Mouse (Mus musculus) 3T3-L1 (cell line): ENCODE measurements around the gene Prdm8.

Experiments used
- DNase-seq: peaks from one replicate; pipeline ENCODE4 v3.0.0-alpha.2; 2015; ENCODE audit warnings: low read depth, low spot score

The Prdm8 gene

DNA sequence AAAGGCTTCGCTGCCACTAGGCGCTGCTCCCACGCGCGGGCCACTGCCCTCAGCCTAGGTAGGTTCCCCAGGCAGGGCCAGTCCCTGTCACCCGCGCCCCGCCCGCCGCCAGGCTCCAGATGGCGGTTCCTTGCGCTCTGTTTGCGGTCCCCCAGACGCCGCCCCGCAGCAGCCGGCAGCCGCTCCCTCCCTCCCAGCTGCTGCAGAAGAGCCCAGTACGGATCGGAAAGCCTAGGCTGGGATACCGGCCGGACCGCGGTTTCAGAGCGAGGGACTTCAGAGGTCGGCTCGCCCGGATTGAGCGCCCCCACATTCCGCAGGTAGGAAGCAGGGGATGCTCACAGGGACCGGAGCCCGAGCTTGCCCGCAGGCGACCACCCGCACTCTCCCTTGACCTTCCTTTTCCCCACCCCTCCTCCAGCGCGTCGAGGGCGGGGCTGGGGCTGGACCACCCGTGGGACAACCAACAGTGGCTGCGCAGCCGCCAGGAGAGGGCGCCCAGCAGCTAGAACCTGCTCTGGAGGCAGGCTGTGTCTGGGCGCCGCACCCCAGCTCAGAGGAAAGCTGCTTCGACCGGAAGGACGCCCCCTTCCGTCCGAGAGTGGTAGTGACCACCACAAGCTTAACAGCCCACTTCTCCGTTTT lies at the start of gene Prdm8:
Prdm8 (plus strand) TSS at position 19 of the 645 bp plus-strand sequence.
- DNase-seq: no peak

DNA sequence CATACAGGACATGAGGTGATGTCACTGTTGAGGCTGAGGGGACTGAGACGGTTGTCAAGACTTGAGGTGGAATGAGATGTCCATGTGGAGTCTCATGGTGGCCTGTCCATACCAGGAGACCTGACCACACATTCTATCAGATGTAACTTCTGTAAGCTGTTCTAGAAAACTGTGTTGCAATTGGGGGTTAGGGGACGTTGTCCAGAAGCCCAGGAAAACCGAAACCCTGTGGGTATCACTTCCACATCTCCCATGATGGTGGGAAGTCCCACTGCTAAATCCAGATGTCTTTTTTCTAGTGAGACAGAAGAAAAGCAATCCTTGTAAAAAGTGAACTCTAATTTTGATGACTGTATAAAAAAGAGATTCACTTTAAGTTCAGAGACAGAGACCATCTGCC lies 39.9 kb upstream of the Prdm8 start:
- DNase-seq: no peak

DNA sequence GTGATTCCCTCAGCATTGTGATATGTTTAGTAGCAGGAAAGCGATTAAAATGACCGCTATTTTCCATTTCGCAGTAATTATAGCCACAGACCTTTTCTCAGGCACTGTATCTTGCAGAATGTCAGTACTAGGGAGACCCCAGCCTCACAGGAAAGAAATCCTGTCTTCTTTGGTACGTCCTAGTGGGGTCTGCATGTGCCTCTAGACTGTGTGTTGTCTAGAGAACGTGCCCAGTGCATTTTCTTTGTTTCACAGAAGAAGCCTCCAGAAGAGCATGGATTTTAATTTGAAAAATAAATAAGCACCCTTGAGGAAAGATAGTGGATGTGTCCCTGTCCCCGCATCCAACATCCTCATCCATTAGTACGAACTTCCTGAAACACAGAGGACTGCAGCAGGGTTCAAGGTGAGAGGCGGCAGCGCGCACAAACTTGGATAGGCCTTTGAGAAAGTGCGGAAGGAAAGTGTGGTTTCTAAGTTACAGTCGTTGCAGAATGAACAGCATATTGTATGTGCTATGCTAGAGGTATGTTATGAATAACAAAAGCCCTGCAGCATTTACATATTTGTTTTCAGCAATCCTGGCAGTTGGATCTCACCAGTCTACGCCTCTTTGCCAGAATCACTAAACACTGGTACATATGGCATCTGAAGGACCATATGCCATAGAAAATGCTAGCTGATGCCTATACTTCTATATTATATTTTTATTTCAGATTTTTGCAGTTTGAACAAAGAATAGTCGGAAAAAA lies 28.3 kb upstream of the Prdm8 start:
- no peak for DNase-seq

DNA sequence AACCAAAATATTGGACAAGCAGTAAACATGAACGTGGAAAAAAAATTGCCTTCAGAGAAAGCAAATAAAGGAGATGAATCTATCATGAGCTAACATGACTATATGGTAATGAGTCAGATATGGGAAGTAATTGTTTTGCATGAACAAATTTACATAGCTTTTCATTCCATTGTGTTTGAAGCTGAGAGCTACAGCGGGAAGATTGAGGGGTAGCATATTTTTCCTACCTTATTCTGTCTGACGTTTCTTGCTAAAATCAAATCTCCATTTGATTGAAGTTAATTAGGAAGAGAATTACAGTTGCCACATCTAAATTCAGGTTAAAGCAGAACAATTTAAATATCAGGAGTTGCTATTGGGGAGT lies 27.7 kb upstream of the Prdm8 start:
- no peak for DNase-seq

DNA sequence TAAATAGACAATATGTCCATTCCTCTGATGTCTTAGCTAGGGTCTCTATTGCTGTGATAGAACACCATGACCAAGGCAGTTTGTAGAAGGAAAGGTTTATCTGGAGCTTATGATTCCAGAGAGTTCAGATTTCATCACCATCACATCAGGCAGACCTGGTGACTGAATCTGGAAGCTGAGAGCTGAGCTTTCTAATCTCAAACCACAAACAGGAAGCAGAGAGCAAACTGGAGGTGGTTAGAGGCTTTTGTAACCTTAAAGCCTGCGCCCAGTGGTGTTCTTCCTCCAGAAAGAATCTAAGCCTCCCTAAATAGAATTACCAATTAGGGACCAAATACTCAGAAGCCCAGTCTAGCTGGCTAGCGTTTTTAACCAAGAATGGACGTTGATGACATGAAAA lies 20.1 kb upstream of the Prdm8 start:
- peak; percentile 3 for DNase-seq

DNA sequence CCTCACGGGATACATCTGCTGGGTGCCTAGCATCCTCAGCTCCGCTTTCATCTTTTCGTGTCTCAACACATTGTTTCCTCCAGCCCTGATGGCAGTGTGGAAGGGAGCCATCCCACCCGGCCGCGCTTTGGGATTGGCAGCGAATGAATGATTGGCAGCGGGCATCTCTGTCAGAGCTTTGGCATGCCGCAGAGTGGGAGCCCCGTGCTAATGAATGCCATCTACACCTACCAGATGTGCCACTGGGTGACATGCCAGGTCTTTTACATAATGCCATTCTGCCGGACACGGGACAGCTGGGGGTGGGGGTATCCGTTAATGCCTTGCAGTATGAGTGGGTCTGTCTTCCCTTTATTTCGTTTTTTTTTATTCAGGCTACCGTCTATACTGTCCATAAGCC lies 882 bp upstream of the Prdm8 start:
- DNase-seq: no peak

DNA sequence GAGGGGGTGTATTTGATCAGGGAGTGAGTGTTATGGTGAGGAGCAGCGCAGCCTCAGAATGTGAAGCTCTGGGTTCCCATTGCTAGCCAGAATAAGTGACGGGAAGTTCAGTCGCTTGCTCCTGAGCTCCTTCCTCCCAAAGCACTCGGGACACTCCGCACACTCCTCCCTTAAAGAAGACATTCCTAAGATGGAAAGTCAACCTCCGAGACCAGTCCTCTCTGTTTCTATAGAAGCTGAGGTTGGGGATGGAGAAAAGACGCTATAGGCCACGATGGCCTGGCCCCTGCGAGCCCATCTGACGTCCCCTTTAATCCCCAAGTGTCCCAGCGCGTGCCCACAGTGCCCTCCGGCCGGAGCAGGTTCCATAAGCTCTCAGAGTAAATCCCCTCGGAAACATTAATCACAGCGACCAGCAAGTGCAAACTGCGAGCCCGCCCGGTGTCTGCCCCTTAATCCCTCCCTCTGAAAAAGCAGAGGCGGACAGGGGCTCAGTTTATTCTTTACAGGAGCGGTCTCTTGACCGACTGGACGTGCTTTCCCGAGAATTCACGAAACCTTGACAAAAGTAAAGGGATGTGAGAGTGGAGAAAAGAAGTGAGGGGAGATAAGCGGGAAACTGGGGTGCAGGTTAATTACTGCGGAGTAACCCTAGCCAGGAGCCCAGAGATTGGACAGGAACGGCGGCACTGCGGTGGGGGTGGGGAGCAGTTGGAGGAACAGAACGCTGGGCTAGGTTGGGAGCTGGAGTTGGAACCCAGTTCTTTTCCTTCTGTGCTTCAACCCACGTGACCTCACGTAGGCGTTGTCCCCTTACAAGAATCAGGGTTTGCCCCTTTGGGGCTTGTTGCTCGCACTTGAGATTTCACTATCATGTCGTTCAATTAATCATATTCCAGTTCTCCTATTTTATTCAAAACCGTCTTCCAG lies 1.6 kb downstream of the Prdm8 start:
- DNase-seq: no peak

DNA sequence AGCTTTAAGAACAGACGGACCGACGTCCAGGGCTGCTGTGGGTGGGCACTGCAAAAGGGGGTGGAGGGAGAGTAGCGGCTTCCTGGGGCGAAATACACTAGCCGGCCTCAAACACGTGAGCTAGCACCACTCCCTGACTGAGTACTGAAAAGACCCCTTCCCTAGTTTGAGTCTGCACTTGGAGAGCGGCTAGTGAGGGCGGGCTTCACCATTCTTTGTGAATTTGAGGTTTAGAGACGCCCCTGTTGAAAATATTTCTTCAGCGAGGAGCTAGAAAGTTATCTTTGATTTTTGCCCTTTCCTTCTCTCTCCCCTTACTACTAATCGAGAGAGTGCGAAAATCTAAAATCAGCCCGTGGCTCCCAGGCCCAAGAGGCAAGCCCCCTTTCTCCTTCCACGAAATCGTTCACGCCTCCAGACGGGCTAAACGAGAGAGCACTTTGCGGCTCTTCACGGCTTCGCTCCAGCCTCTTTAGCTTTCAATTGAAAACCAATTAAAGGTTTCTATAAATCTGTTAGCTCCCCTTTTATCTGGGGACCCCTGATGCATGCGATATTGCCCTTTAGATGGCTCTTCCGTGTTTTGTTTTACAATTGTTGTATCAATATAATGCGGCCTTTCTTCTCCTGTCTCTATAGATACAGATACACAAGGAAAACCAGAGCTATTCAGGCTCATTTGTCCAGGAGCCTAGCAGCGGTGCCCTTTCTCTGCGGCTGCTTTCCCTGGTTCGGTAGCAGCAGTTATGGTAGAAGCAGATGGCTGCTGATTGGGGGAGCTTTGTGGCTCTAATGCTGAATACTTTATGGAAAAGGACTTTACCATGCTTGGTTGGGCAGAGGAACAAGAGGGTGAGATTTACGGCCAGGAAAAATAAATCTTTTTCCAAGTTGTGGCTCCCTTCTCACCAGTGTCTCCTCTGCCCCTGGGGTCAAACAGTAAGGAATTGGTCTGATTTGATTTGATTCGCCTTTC lies 2.7 kb downstream of the Prdm8 start:
- DNase-seq: no peak

DNA sequence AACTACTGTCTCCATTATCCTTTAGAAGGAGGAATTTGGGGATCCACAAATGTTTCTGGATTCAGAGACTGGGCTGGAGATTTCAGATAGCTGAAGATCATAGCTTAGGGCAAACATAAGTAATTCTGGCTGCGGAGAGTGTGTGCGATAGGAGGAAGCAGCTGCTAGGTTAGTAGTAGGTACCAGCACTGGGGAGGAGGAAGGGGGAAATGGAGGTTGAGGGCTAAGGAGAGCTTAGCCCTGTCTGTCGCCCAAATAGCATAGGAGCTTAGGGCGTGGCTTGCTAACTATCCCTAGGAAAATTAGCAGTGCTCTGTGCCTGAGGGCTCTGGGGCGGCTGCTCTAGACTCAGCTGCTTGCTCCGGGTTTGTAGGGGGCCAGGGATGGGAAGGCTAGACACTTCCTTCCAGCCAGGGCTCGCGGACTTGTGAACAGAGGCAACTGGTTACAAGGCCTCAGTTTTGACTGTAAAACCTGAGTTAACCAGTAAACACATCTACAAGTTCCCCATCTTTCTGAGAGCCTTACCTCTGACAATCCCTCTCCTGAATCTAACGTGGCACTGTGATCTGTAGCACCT lies 4.7 kb downstream of the Prdm8 start:
- DNase-seq: no peak

DNA sequence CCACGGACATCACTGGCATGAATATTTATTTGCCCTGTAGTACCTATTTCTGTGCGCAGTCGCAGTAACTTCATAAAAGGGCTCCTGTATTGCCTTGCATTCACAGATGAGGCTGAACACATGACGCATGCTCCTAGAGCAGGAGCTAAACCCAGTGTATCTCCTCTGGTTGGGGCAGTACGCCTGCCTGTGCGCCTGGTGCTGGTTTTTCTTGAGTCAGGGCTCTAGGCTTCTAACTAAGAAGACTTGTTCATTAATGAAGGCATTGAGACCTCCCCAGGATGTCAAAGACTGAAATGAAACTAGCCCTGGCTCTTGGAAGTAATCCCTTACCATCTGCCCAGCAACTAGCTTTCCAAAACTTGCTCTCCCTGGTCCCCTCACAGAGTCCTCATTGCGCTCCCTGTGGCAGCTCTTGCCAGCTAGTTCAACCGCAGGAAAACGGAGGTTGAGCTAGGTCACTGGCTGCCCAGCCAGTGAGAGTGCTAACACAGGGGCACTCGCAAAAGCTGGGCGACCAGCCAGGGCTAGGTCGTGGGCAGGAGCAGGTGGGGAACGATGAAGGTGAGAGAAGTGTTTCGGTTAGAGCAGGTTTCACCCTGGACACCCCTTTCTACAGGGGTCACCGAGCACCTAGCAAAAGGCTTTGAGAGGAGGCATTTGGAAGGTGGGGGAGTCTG lies 5.6 kb downstream of the Prdm8 start:
- DNase-seq: no peak

DNA sequence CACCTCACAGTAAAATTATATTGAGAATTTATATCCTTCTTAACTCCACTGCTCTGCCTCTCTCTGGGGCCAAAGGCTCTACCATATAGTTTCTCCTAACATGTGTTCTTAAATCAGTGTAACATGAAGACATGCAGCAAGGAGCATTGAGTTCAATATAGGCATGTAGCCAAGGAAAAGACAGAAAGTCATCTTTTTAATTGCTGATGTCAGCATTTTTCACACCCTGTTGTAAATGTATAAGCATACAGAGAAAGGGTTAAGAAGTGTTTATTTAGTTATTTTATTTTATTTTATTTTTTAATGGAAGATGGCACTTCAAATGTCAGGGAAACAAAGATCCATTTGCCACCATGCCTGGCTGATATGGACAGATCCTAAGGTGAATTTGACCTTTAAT lies 6.7 kb downstream of the Prdm8 start:
- DNase-seq: no peak

DNA sequence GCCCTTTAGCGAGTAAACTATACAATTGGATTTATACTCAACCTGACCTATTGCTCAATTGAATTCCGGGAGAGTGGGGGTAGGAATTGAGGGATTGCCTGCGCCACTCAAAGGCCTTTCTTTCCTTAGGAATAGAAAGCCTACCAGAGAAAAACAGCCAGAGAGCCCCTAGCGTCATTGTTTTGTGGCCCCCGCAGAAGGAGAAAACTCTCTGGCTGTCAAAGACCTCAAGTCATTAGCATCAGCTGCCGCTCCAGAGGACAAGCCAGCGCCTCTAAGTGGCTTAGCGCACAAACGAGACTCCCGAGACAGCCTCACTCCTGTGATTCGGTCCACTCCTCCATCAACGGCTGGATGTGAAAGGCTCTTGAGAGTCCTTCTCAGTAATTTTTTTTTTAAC lies 12.6 kb downstream of the Prdm8 start:
- DNase-seq: no peak

DNA sequence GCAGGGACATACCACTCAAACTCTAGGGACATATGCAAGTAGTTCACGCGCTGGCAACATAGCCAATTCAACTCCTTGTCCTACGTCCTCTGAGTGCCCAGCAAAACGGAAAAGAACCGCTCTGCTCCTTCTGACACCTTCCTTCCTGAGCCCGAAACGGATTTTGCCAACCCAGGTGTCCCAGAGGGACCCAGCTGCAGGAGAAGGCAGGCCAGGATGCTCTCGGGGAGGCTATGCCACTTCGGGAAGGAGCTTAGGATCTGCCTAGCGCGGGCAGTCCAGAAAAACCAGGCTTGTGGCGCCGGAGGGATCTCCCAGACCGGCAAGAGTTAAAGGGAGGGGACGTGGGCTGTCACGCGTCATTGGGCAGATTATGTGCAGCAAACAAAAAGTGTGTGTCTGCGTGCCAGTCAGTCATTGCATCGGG lies 13.5 kb downstream of the Prdm8 start:
- no peak for DNase-seq

DNA sequence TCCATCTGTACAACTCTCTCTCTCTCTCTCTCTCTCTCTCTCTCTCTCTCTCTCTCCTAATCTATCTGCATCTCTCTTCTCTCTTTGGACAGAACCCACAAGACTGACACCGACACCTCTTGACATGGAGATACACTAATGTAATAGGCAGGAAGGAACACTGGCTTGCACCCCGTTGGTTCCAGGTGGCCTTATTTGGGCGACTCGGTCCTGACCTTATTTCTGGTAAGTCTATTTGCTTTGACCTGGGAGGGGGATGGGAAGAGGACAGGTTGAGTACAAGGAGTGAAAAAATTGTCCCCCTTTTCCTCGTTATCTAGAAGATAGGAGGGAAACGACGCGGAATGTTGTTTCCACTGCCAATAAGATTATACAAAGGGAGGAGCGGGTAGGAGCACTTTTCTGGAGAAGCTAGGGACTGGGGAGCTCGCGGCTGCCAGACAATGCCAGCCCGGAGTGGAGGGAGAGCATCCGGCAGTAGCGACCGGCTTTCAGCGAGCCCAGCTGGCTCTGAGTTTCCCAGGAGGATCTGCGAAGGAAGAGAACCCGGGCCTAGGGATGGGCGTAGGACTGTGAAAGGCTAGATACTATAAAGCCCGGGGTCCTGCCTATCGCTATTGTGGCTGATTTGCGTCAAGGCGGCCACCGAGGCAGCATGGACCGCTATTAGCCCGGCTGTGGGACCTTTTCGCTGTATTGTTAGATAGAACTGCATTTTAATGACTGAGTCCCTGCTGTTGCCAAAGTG lies 14.1 kb downstream of the Prdm8 start:
- no peak for DNase-seq

DNA sequence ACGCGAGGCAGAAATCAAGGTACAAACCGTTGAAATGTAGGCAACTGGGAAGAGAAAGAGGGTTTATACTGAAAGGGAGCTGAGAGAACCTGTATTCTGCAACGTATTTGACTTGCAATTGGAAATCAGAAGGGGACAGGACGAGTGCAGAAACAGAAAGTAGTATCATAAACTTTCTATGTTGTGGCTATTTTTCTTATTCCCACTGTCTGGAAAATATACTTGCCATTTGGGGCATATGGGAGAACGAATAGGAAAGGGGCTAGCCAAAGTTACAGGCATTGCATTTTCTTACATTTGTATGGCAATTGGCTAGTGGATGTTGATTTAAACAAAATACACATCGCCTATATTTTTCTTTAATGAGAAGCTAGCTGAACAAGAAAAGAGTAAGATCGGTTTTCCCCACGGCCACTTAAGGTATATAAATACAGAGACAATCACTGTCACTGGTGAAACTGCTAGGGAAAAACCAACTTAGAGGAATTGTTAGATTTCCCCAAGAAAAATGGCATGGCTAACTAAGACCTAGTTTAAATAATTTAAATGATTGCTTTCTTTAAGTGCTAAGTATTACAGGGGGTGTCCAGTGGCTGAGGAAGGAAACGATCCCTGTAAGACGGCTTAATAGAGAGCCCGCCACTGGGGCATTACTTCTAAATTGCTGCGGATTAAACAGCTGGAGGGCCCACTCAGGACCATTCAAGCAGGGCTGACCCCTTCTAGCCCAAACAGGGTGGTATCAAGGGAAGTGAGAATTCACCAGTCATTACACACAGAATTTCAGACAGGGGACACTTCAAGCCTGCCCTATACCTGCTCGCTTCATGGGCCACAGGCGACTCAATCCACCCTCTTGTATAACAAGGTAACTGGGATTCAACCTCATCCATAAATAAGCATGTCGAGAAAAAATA lies 14.9 kb downstream of the Prdm8 start:
- DNase-seq: no peak

DNA sequence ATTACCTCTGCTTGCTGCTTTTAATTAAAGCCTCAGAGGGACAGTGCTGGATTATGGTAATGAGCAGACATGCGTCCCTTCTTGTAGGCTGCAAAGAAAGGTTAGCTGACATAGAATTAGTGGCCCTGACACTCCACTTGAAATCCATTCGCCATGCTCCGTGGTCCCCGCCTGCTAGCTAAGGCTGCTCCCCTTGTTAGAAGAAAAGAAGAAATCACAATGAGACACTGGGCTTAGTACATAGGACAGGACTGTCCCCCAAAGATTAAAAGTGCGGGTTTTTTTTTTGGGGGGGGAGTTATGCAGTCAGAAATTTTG lies 15.6 kb downstream of the Prdm8 start:
- no peak for DNase-seq

DNA sequence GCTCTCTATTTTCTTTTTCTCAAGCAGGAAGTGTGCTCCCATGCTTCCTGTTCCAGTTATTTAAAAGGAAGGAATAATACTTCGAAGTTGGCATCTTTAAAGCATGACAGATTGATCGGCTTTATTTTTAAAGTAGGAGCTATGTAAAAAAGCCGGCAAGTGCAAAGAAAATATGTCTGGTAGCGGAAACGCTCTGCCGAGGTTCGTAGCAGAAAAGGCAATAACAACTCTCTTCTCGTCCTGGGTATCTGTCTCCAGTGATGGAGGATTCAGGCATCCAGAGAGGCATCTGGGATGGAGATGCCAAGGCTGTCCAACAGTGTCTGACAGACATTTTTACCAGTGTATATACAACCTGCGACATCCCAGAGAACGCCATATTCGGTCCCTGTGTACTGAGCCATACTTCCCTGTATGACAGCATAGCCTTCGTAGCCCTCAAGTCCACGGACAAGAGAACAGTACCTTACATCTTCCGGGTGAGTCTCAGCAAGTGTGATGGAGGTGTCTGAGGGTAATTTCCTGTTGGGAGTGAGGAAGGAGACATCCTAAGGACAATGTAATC lies 16.1 kb downstream of the Prdm8 start:
- DNase-seq: no peak

DNA sequence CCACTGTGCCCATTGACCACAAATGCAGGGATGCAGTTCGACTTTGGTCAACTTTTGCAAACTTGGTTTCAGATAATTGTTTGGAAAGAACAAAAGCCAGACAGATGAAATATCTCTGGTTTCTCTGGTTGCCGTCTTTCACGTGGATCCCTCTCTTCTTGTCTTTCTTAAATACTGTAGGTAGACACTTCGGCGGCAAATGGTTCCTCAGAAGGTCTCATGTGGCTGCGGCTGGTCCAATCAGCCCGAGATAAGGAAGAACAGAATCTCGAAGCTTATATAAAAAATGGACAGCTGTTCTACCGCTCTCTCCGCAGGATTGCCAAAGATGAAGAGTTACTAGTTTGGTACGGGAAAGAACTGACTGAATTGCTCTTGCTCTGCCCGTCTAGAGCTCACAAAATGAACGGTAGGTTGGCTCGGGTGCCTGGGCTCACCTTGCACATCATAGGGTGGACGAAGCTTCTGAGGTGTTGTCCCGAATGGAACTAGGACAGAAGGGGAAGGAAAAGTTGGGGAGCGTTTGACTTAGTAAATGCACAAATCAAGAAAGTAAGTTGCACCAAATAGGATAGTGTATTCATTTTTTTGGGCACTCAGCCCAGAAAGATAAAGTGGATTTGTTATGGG lies 17.4 kb downstream of the Prdm8 start:
- no peak for DNase-seq
